Mouse (Mus musculus) liver, embryonic 14.5 days (tissue): ENCODE measurements at regions not wholly inside any gene's neighbourhood (a gene's known extent, or its start where the extent isn't known, plus 50 kb on each side); places are given as distances from the start of the nearest gene placed in this dataset.

ENCODE experiments used
- CTCF ChIP-seq: IDR thresholded peaks from 2 replicates; pipeline ENCODE4 v1.5.1; 2016; ENCODE audit warnings: antibody characterized with exemption, low read depth, control low read depth
- EP300 ChIP-seq: IDR thresholded peaks from 2 replicates; pipeline ENCODE4 v1.6.1; 2016; ENCODE audit warnings: antibody characterized with exemption, low read depth

DNA sequence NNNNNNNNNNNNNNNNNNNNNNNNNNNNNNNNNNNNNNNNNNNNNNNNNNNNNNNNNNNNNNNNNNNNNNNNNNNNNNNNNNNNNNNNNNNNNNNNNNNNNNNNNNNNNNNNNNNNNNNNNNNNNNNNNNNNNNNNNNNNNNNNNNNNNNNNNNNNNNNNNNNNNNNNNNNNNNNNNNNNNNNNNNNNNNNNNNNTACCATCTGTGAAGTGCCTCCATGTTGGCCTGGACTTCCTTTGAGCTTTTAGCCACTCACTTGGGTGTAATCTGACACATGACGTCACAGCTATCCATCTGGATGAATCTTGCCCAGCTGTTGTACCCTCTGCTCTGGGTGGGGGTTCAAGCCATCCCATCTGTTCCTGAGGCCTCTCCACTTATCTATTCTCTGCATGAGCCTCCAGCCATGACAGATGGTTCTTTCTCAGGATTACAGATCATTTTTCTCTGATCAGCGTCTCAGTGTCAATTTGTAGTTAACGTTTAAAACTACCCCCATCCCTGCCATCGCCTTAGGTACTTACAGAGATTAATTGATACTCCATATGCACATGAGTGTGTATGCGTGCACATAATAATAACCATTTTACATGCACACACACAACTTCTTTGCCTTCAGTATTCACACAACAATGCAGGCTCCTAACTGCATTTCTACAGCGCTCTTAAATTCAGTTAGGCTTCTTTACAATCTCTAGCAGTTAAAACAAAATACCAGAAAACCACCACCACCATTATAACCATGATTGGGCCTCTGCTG is 194.0 kb upstream of the Egfl6 start:
- no peak for TF ChIP-seq CTCF
- TF ChIP-seq EP300 = no peak
